Mouse (Mus musculus): Measurements from ENCODE around the gene Foxl1. TPM values are rescaled to one million over a fixed set of nuclear protein-coding genes. Genes with fewer than 3 reads are reported as not detected.

The Foxl1 gene
- polyA plus RNA-seq (2015; fragmentation: Illumina TruSeq; extraction: RNeasy Lipid Tissue Mini Kit (QIAGEN cat#74804); ENCODE audit: insufficient read depth, low read depth, low replicate concordance) = not detected

DNA sequence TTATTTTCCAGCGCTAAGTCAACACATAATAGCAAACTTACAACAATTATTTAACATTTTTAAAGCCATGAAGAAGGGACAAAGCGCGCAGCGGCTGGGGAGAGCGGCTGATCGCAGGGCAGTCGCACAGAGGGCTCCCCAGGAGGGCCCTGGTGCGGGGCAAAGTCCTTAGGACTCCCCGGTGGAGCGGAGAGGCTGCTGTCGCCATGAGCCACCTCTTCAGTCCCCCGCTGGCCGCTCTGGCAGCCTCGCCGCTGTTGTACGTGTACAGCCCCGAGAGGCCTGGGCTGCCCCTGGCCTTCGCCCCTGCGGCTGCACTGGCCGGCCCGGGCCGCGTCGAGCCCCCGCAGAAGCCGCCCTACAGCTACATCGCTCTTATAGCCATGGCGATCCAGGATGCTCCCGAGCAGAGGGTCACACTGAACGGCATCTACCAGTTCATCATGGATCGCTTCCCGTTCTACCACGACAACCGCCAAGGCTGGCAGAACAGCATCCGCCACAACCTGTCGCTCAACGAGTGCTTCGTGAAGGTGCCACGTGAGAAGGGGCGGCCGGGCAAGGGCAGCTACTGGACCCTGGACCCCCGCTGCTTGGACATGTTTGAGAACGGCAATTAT is at the start of gene Foxl1:
Gene Foxl1 (plus strand): TSS at position 185 of the 620 bp plus-strand sequence.

DNA sequence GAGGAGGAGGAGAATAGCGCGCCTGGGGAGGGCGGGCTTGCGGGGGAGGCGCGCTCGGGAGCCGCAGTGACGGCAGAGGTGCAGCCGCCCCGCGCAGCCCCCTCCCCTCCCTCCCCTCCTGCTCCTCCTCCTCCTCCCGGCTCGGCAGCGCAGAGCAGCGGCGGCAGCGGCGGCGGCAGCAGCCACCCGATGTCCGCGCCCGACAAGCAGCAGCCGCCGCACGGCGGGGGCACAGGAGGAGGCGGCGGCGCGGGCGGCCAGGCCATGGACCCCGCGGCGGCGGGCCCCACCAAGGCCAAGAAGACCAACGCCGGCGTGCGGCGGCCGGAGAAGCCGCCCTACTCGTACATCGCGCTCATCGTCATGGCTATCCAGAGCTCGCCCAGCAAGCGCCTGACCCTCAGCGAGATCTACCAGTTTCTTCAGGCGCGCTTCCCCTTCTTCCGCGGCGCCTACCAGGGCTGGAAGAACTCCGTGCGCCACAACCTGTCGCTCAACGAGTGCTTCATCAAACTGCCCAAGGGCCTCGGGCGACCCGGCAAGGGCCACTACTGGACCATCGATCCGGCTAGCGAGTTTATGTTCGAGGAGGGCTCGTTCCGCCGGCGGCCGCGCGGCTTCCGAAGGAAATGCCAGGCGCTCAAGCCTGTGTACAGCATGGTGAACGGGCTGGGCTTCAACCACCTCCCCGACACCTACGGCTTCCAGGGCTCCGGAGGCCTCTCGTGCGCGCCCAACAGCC is 43.4 kb upstream of the Foxl1 start, which contains the start of gene Foxf1:
Gene Foxf1 (plus strand): TSS at position 177 of the 742 bp plus-strand sequence.

DNA sequence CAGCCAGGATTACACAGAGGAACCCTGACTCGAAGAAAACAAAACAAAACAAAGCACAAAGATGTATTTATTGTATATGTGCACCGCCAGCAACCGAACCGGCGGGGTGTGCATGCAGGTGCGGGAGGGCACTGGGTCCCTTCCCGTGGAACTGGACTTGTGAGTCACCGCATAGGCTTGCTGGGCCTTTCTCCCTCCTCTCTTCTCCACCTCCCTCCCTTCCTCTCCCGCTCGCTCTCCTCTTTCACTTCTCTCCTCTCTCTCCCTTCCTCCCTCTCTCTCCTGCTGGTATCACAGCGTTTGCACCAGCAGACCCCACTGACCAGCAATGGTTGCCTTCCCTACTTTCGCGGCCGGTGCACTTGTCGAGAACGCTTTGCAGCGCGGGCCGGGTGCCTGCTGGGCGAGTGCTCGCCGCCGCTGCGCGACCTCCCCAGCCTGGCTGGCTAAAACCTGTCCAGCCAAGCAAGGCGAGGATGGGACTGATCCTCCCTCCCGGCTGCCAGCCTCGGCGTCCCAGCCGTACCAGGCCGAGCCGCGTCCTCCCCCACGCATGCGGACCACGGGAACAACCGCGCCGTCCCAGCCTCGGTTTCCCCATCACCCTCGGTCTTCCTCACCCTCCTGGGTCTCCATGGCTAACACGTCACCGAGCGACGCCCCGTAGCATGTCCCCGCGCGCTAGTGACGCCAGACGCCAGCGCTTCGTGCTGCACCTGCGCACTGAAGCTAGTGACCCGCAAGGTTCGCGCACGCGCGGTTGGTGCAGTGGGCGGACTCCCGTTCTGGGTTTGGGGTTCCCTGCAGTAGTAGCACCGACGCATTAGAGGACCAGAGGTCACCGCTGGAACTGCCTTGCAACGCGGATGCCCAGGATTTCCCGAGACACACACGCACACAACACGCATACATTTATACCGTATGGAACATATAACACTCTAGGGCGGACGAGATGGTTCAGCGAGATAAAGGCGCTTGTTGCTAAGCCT is 19.8 kb upstream of the Foxl1 start, which contains the start of gene Mthfsd:
Gene Mthfsd (minus strand): TSS at position 725 of the 989 bp plus-strand sequence.

DNA sequence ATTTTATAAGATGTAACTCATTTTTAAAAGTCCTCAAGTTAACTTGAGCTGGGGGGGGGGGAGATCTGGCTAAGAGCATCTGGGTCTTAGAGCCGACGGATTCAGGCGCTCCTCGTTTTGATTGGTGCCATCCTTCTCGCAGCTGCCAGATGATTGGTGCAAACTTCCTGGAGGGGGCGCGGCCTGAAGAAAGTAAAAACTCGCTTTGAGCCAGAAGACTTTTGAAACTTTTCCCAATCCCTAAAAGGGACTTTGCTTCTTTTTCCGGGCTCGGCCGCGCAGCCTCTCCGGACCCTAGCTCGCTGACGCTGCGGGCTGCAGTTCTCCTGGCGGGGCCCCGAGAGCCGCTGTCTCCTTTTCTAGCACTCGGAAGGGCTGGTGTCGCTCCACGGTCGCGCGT is 11.8 kb upstream of the Foxl1 start, which contains the start of gene Foxc2:
Gene Foxc2 (plus strand): TSS at position 224 of the 400 bp plus-strand sequence.

Other genes with a start within 250 kb of the Foxl1 start
- gene Foxf1, start 43.6 kb upstream of the Foxl1 start, polyA plus RNA-seq (2015; fragmentation: Illumina TruSeq; extraction: RNeasy Lipid Tissue Mini Kit (QIAGEN cat#74804); ENCODE audit: insufficient read depth, low read depth, low replicate concordance) = 4.0 TPM
- 11.4 TPM for gene Mthfsd, start 19.5 kb upstream of the Foxl1 start, polyA plus RNA-seq (2015; fragmentation: Illumina TruSeq; extraction: RNeasy Lipid Tissue Mini Kit (QIAGEN cat#74804); ENCODE audit: insufficient read depth, low read depth, low replicate concordance)
- 0.39 TPM for gene Foxc2, start 11.8 kb upstream of the Foxl1 start, polyA plus RNA-seq (2015; fragmentation: Illumina TruSeq; extraction: RNeasy Lipid Tissue Mini Kit (QIAGEN cat#74804); ENCODE audit: insufficient read depth, low read depth, low replicate concordance)

Measured in pancreas, adult 10 weeks (tissue).